8 mouse cellular contexts compared by ENCODE assay signal in genomic region chr7:73398806-73399442, GRCm38 (mm10). TPM values are rescaled to one million over a fixed set of nuclear protein-coding genes. Genes with fewer than 3 reads are reported as not detected.
DNase-seq lines count a peak whose midpoint lies in the region; ATAC-seq and TF ChIP-seq lines count a peak whose summit lies in the region.
"Had no signal": no experiment of that assay in that cellular context is flagged by ENCODE, and none has a peak within 500 bp of the region (broad histone marks: within the 10 kb centered on the region; RNA-seq: fewer than 3 reads in every experiment).

No protein-coding gene starts in this region.

- H3K9me3 ChIP-seq in forebrain, embryonic 15.5 days = no peaks in the 10 kb centered on the region
- H3K9me3 ChIP-seq in limb, embryonic 15.5 days = no peaks in the 10 kb centered on the region
- H3K9me3 ChIP-seq in stomach, embryonic 15.5 days = no peaks in the 10 kb centered on the region

- peak overlapping the region; percentile 62 for H3K4me2 ChIP-seq in forebrain, embryonic 15.5 days (replicated peaks)
- peak overlapping the region; percentile 43 for H3K4me2 ChIP-seq in limb, embryonic 15.5 days
- peak overlapping the region; percentile 60 for H3K4me2 ChIP-seq in stomach, embryonic 15.5 days

- peak; percentile 45 for DNase-seq in lung, adult 2 months
- no peak for DNase-seq in lung, postnatal 25 days (ENCODE audit: low spot score)
- no peak for DNase-seq in MN1 (ENCODE audit: low spot score)
- DNase-seq in gastrocnemius, postnatal 10 days = no peak

- no peaks in the 10 kb centered on the region for H3K27me3 ChIP-seq in forebrain, embryonic 15.5 days
- H3K27me3 ChIP-seq in limb, embryonic 15.5 days = no peaks in the 10 kb centered on the region
- no peaks in the 10 kb centered on the region for H3K27me3 ChIP-seq in stomach, embryonic 15.5 days (replicated peaks)

- H3K4me1 ChIP-seq in lung, adult 2 months (ENCODE audit: control insufficient read depth, insufficient read depth, low read length) = peaks cover 6% of the 10 kb centered on the region
- peaks cover 75% of the 10 kb centered on the region for H3K4me1 ChIP-seq in forebrain, embryonic 15.5 days
- peaks cover 85% of the 10 kb centered on the region for H3K4me1 ChIP-seq in limb, embryonic 15.5 days
- peaks cover 48% of the 10 kb centered on the region for H3K4me1 ChIP-seq in stomach, embryonic 15.5 days

- WGBS in lung, adult 2 months = 18% methylated on average over 19 of the region's 19 CpGs
- 3% methylated on average over 19 of the region's 19 CpGs for WGBS in forebrain, embryonic 15.5 days
- WGBS in limb, embryonic 15.5 days = 14% methylated on average over 19 of the region's 19 CpGs
- 21% methylated on average over 19 of the region's 19 CpGs for WGBS in stomach, embryonic 15.5 days

- ATAC-seq in forebrain, embryonic 15.5 days (replicated peaks) = peak; percentile 2; the same call in 1 of the 2 replicates
- ATAC-seq in limb, embryonic 15.5 days (ENCODE audit: insufficient number of reproducible peaks, low FRiP score, low TSS enrichment, low read depth) = no peak
- ATAC-seq in stomach, embryonic 15.5 days (ENCODE audit: insufficient read depth, low FRiP score, low read depth) = peak; percentile 8; the same call in 1 of the 2 replicates

- H3K4me3 ChIP-seq in lung, adult 2 months (replicated peaks; ENCODE audit: extremely low read depth, low read depth, low read length) = no peak overlapping the region
- peak overlapping the region; percentile 39 for H3K4me3 ChIP-seq in forebrain, embryonic 15.5 days
- H3K4me3 ChIP-seq in limb, embryonic 15.5 days = peak overlapping the region; percentile 22
- peak overlapping the region; percentile 20 for H3K4me3 ChIP-seq in stomach, embryonic 15.5 days (replicated peaks)

- H3K9ac ChIP-seq in forebrain, embryonic 15.5 days (replicated peaks) = peak overlapping the region; percentile 39
- H3K9ac ChIP-seq in limb, embryonic 15.5 days = no peak overlapping the region
- no peak overlapping the region for H3K9ac ChIP-seq in stomach, embryonic 15.5 days

- no peak for TF ChIP-seq POLR2A in lung, adult 2 months (IDR thresholded peaks at IDR 0.05; ENCODE audit: borderline replicate concordance, extremely low read depth, low read depth, low read length)

- TF ChIP-seq CTCF in lung, adult 2 months (IDR thresholded peaks at IDR 0.05; ENCODE audit: insufficient read depth, low read length) = no peak

- H3K27ac ChIP-seq in forebrain, embryonic 15.5 days (replicated peaks) = peak overlapping the region; percentile 80
- peak overlapping the region; percentile 38; the same call in 1 of the 2 replicates for H3K27ac ChIP-seq in limb, embryonic 15.5 days
- no peak overlapping the region; the same call in 1 of the 2 replicates for H3K27ac ChIP-seq in stomach, embryonic 15.5 days

- H3K36me3 ChIP-seq in forebrain, embryonic 15.5 days = no peaks in the 10 kb centered on the region
- no peaks in the 10 kb centered on the region for H3K36me3 ChIP-seq in limb, embryonic 15.5 days
- H3K36me3 ChIP-seq in stomach, embryonic 15.5 days = no peaks in the 10 kb centered on the region

RNA-seq across cellular contexts. Expression of gene Rgma, which starts 23.6 kb away (rescaled TPM):
- polyA plus RNA-seq in lung, adult 2 months (2012; rRNA removed) = 23.4 and 27.5 TPM in 2 replicates
- polyA plus RNA-seq in forebrain, embryonic 15.5 days (2015; fragmentation: Nextera tagmentation; extraction: Ambion mirVana) = 20.3 and 25.2 TPM in 2 replicates
- 17.1 and 18.0 TPM in 2 replicates for polyA plus RNA-seq in limb, embryonic 15.5 days (2015; fragmentation: Nextera tagmentation; extraction: Ambion mirVana)
- polyA plus RNA-seq in stomach, embryonic 15.5 days (2015; fragmentation: Nextera tagmentation; extraction: Ambion mirVana) = 12.1 and 14.9 TPM in 2 replicates
- 10 to 100 TPM; 93.3 to 94.9 TPM for total RNA-seq in gastrocnemius, postnatal 10 days (2021)
- total RNA-seq: hematopoietic stem cell, adult 5-6 weeks had no signal
